In the genomic region with DNA sequence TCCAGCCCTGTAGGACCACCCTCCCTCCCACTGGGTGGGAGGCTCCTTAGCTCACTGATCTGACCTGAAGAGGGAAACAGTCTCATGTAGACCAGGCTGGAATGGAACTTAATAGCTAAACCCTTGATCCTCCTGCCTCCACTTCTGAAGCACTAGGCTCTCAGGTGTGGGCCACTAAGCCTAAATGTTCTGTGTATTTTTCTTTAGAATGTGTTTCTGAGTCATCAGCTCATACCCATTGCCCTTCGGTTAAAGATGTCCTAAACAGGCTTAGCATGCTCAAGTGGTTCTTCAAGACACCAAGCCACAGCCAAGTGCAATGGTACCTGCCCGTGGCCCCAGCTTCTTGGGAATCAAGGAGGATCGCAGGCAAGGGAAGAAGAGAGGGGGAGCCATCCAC, we compare ENCODE assay signal across 30 mouse cellular contexts. TPM values are rescaled to one million over a fixed set of nuclear protein-coding genes. Genes with fewer than 3 reads are reported as not detected.
"Had no signal": no experiment of that assay in that cellular context is flagged by ENCODE, and none has a peak within 500 bp of the region (broad histone marks: within the 10 kb centered on the region; RNA-seq: fewer than 3 reads in every experiment).

No protein-coding gene starts in this region.

- H3K4me3 ChIP-seq: layer of hippocampus, adult 2 months; liver, embryonic 13.5 days; megakaryocyte, embryonic 14.5 days; midbrain, embryonic 10.5 days; midbrain, embryonic 13.5 days; myocyte; neural tube, embryonic 13.5 days; stomach, embryonic 15.5 days had no signal

- H3K9ac ChIP-seq: liver, embryonic 13.5 days; lung, embryonic 14.5 days; midbrain, embryonic 13.5 days; neural tube, embryonic 13.5 days; stomach, embryonic 15.5 days had no signal

- DNase-seq: kidney, adult 18-20 months; kidney, adult 9 months; kidney, postnatal 25 days; layer of hippocampus, adult 9-11 months; liver, embryonic 13.5 days; lung, embryonic 14.5 days; retina, postnatal 1 day; right cerebral cortex, postnatal 25 days; spleen, adult 18-20 months; thymus, adult 18-20 months; thymus, postnatal 36 days had no signal

- ATAC-seq: intestine, embryonic 16.5 days; midbrain, embryonic 13.5 days; midbrain, embryonic 16.5 days had no signal

- H3K27ac ChIP-seq: kidney, postnatal 0 days; layer of hippocampus, adult 2 months; liver, embryonic 13.5 days; midbrain, embryonic 10.5 days; midbrain, embryonic 13.5 days; neural tube, embryonic 13.5 days had no signal

- H3K9me3 ChIP-seq: liver, embryonic 13.5 days; megakaryocyte, embryonic 14.5 days; midbrain, embryonic 10.5 days; midbrain, embryonic 13.5 days; neural tube, embryonic 13.5 days; stomach, embryonic 15.5 days had no signal

- H3K36me3 ChIP-seq: liver, embryonic 13.5 days; stomach, embryonic 15.5 days had no signal

- H3K4me2 ChIP-seq: liver, embryonic 13.5 days; lung, embryonic 14.5 days; midbrain, embryonic 13.5 days; neural tube, embryonic 13.5 days; stomach, embryonic 15.5 days had no signal

- H3K27me3 ChIP-seq: liver, embryonic 13.5 days; midbrain, embryonic 13.5 days; neural tube, embryonic 13.5 days; stomach, embryonic 15.5 days had no signal

RNA-seq across cellular contexts. Expression of a gene that starts 31.0 kb away (rescaled TPM):
- total RNA-seq: layer of hippocampus, adult 2 months; layer of hippocampus, postnatal 25 days; left cerebral cortex, adult 18-20 months; left cerebral cortex, postnatal 25 days; liver, adult 2 months; monocyte, adult 5-6 weeks had no signal
- polyA plus RNA-seq: large intestine, adult 2 months; limb, embryonic 14.5 days; liver, adult 2 months; liver, embryonic 16.5 days; myocyte; urinary bladder, adult 2 months had no signal
